ENCODE assay signal across 35 mouse cellular contexts in the genomic region with DNA sequence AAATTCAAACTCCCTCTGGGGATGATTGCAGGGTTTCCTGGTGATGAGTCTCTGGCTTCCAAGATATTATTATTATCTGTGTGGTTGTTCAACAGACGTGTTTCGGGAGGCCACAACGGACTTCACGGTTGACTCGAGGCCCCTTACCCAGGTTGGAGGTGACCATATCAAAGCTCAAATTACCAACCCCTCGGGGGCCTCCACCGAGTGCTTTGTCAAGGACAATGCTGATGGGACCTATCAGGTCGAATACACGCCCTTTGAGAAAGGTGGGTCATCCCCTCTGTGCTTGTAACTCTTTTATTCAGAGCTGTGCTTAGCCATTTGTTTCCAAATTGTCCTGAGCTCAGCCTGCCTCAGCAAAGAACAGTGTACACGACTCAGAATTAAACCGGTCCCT. TPM values are rescaled to one million over a fixed set of nuclear protein-coding genes. Genes with fewer than 3 reads are reported as not detected.
DNase-seq lines count a peak whose midpoint lies in the region; ATAC-seq and TF ChIP-seq lines count a peak whose summit lies in the region.
"Had no signal": no experiment of that assay in that cellular context is flagged by ENCODE, and none has a peak within 500 bp of the region (broad histone marks: within the 10 kb centered on the region; RNA-seq: fewer than 3 reads in every experiment).

No protein-coding gene starts in this region.

- WGBS in embryonic facial prominence, embryonic 15.5 days = 79% methylated on average over 11 of the region's 11 CpGs
- WGBS in embryonic facial prominence, embryonic 10.5 days = 87% methylated on average over 11 of the region's 11 CpGs
- 45% methylated on average over 11 of the region's 11 CpGs for WGBS in liver, embryonic 12.5 days (ENCODE audit: insufficient replicate concordance)
- 43% methylated on average over 11 of the region's 11 CpGs for WGBS in liver, embryonic 13.5 days (ENCODE audit: insufficient replicate concordance)

- in situ Hi-C loops in ES-E14 (cut with MboI; ENCODE audit: low sequenced_read_pairs in 2 of 2, unreplicated experiment in 2 of 2) = no loop called here

- no peak for ATAC-seq in embryonic facial prominence, embryonic 15.5 days (ENCODE audit: insufficient number of reproducible peaks, low FRiP score, low TSS enrichment, low read depth)
- ATAC-seq in liver, embryonic 12.5 days = peak; percentile 27; the same call in 1 of the 2 replicates
- ATAC-seq in liver, embryonic 13.5 days (ENCODE audit: low read depth) = no peak
- ATAC-seq: forebrain, embryonic 14.5 days; forebrain, postnatal 0 days; hindbrain, embryonic 16.5 days; intestine, embryonic 15.5 days; Patski had no signal

- H3K27ac ChIP-seq in embryonic facial prominence, embryonic 15.5 days (replicated peaks) = 0 out of 2 replicates have a peak overlapping the region, but pooled peaks have one; percentile 31
- no peak overlapping the region for H3K27ac ChIP-seq in embryonic facial prominence, embryonic 10.5 days (replicated peaks)
- no peak overlapping the region for H3K27ac ChIP-seq in liver, embryonic 12.5 days
- no peak overlapping the region for H3K27ac ChIP-seq in ES-E14 (ENCODE audit: insufficient read depth, low read depth, low read length, poor library complexity, severe bottlenecking)
- no peak overlapping the region for H3K27ac ChIP-seq in liver, embryonic 13.5 days
- H3K27ac ChIP-seq: gastrocnemius, adult 2 months; heart, embryonic 15.5 days; hindbrain, embryonic 10.5 days; hindbrain, embryonic 13.5 days; intestine, embryonic 15.5 days had no signal

- no peaks in the 10 kb centered on the region for H3K27me3 ChIP-seq in embryonic facial prominence, embryonic 15.5 days
- H3K27me3 ChIP-seq in embryonic facial prominence, embryonic 10.5 days (replicated peaks; ENCODE audit: low read depth, poor library complexity, severe bottlenecking) = no peaks in the 10 kb centered on the region
- H3K27me3 ChIP-seq in liver, embryonic 12.5 days (replicated peaks) = no peaks in the 10 kb centered on the region
- no peaks in the 10 kb centered on the region for H3K27me3 ChIP-seq in liver, embryonic 13.5 days
- H3K27me3 ChIP-seq: heart, embryonic 12.5 days; heart, embryonic 15.5 days; hindbrain, embryonic 13.5 days; intestine, embryonic 15.5 days; Patski had no signal

- DNase-seq in embryonic facial prominence, embryonic 10.5 days (ENCODE audit: low spot score) = no peak
- DNase-seq in liver (no peak), ES-E14 (ENCODE audit: low read depth, low spot score) (peak; percentile 34)
- peak; percentile 16 for DNase-seq in liver, embryonic 13.5 days
- DNase-seq in gastrocnemius, postnatal 25 days = no peak
- DNase-seq in adrenal gland, adult 2 months = no peak
- DNase-seq: adrenal gland, adult 8-10 months; adrenal gland, postnatal 25 days; cerebellum, adult 11-12 months; cerebellum, adult 8-10 months; cerebellum, postnatal 10 days; cerebellum, postnatal 36 days; embryo, embryonic 11 days; forebrain, postnatal 0 days; gastrocnemius, adult 2 months; gastrocnemius, postnatal 36 days; heart, postnatal 10 days; heart, postnatal 36 days had no signal

- 0 out of 2 replicates have a peak, but pooled peaks cover 8% of the 10 kb centered on the region for H3K4me1 ChIP-seq in embryonic facial prominence, embryonic 15.5 days
- H3K4me1 ChIP-seq in embryonic facial prominence, embryonic 10.5 days = 0 out of 2 replicates have a peak, but pooled peaks cover 2% of the 10 kb centered on the region
- H3K4me1 ChIP-seq in liver, embryonic 12.5 days = no peaks in the 10 kb centered on the region; the same call in 1 of the 2 replicates
- H3K4me1 ChIP-seq in ES-E14 (ENCODE audit: control insufficient read depth in 2 of 2, insufficient read depth in 2 of 2, low read length in 2 of 2, poor library complexity in 1 of 2) = peaks cover 0 to 2% of the 10 kb centered on the region in 2 experiments; a peak in 1 of 4 replicates
- H3K4me1 ChIP-seq in liver, embryonic 13.5 days (replicated peaks) = no peaks in the 10 kb centered on the region
- H3K4me1 ChIP-seq: heart, embryonic 15.5 days; hindbrain, embryonic 10.5 days; intestine, embryonic 15.5 days had no signal

- H3K4me2 ChIP-seq in embryonic facial prominence, embryonic 15.5 days (replicated peaks) = no peak overlapping the region
- H3K4me2 ChIP-seq in liver, embryonic 12.5 days = no peak overlapping the region
- H3K4me2 ChIP-seq in liver, embryonic 13.5 days = no peak overlapping the region
- H3K4me2 ChIP-seq: heart, embryonic 12.5 days; heart, embryonic 15.5 days; hindbrain, embryonic 13.5 days; intestine, embryonic 15.5 days had no signal

- no peaks in the 10 kb centered on the region for H3K9me3 ChIP-seq in embryonic facial prominence, embryonic 15.5 days (replicated peaks)
- no peaks in the 10 kb centered on the region for H3K9me3 ChIP-seq in embryonic facial prominence, embryonic 10.5 days
- no peaks in the 10 kb centered on the region for H3K9me3 ChIP-seq in liver, embryonic 12.5 days (replicated peaks)
- no peaks in the 10 kb centered on the region for H3K9me3 ChIP-seq in ES-E14 (ENCODE audit: control insufficient read depth, insufficient read depth, low read depth, low read length)
- H3K9me3 ChIP-seq in liver, embryonic 13.5 days (replicated peaks) = no peaks in the 10 kb centered on the region
- H3K9me3 ChIP-seq: heart, embryonic 12.5 days; heart, embryonic 15.5 days; hindbrain, embryonic 10.5 days; hindbrain, embryonic 13.5 days; intestine, embryonic 15.5 days had no signal

- peaks cover 61% of the 10 kb centered on the region for H3K36me3 ChIP-seq in embryonic facial prominence, embryonic 15.5 days
- peaks cover 82% of the 10 kb centered on the region for H3K36me3 ChIP-seq in embryonic facial prominence, embryonic 10.5 days (replicated peaks)
- peaks cover 45% of the 10 kb centered on the region for H3K36me3 ChIP-seq in liver, embryonic 12.5 days
- H3K36me3 ChIP-seq in ES-E14 (ENCODE audit: control insufficient read depth, insufficient read depth, low read length, poor library complexity, severe bottlenecking) = peaks cover 24% of the 10 kb centered on the region; the same call in 1 of the 2 replicates
- H3K36me3 ChIP-seq in liver, embryonic 13.5 days = peaks cover 17% of the 10 kb centered on the region

- no peak overlapping the region for H3K4me3 ChIP-seq in embryonic facial prominence, embryonic 15.5 days (replicated peaks)
- no peak overlapping the region for H3K4me3 ChIP-seq in embryonic facial prominence, embryonic 10.5 days
- H3K4me3 ChIP-seq in liver, embryonic 12.5 days = no peak overlapping the region
- H3K4me3 ChIP-seq in ES-E14 (ENCODE audit: insufficient read depth in 1 of 2, low read depth in 1 of 2, low read length in 2 of 2, poor library complexity in 1 of 2, severe bottlenecking in 1 of 2) = no peak overlapping the region
- H3K4me3 ChIP-seq in liver, embryonic 13.5 days (replicated peaks) = no peak overlapping the region
- H3K4me3 ChIP-seq: gastrocnemius, adult 2 months; heart, embryonic 12.5 days; heart, embryonic 15.5 days; hindbrain, embryonic 10.5 days; hindbrain, embryonic 13.5 days; intestine, embryonic 15.5 days had no signal

- no peak overlapping the region for H3K9ac ChIP-seq in embryonic facial prominence, embryonic 15.5 days
- no peak overlapping the region for H3K9ac ChIP-seq in liver, embryonic 12.5 days
- no peak overlapping the region for H3K9ac ChIP-seq in ES-E14 (ENCODE audit: insufficient read depth, low read depth, low read length, poor library complexity, severe bottlenecking)
- H3K9ac ChIP-seq in liver, embryonic 13.5 days = no peak overlapping the region
- H3K9ac ChIP-seq: forebrain, postnatal 0 days; heart, embryonic 12.5 days; heart, embryonic 15.5 days; hindbrain, embryonic 13.5 days; intestine, embryonic 15.5 days had no signal

TF ChIP-seq in ES-E14, 5 proteins besides CTCF, POLR2A, EP300 and RAD21:
- TF ChIP-seq ZC3H11A (IDR thresholded peaks at IDR 0.05; ENCODE audit: borderline replicate concordance, low read depth, low read length) (no peak), MAFK (IDR thresholded peaks at IDR 0.05; ENCODE audit: insufficient read depth, low read depth, low read length) (no peak), CHD2 (IDR thresholded peaks at IDR 0.05; ENCODE audit: low read depth, low read length) (no peak), HCFC1 (IDR thresholded peaks at IDR 0.05; ENCODE audit: borderline replicate concordance, insufficient read depth, low read length) (no peak), ZNF384 (IDR thresholded peaks at IDR 0.05; ENCODE audit: low read depth, low read length) (no peak)

RNA-seq across cellular contexts. Expression of gene Gm45521, which starts 50.0 kb away (rescaled TPM):
- not detected in 2 replicates for polyA plus RNA-seq in embryonic facial prominence, embryonic 15.5 days (2015; fragmentation: Nextera tagmentation; extraction: Ambion mirVana)
- 0.48 TPM in 1 of 2 replicates, not detected in the other for polyA plus RNA-seq in embryonic facial prominence, embryonic 10.5 days (2016; fragmentation: Nextera tagmentation; extraction: Ambion mirVana)
- not detected in 2 replicates for polyA plus RNA-seq in liver, embryonic 12.5 days (2016; fragmentation: Nextera tagmentation; extraction: Ambion mirVana)
- 1.0 and 4.0 TPM in 2 replicates for total RNA-seq in ES-E14 (2012; rRNA removed)
- not detected in 2 replicates for polyA plus RNA-seq in liver, embryonic 13.5 days (2015; fragmentation: Nextera tagmentation; extraction: Ambion mirVana)
- not detected for total RNA-seq in gastrocnemius, postnatal 25 days (2021)
- total RNA-seq in adrenal gland, adult 2 months (2021) = not detected
- polyA plus RNA-seq in adrenal gland, adult 2 months (2012; rRNA removed) = not detected in 2 replicates
- total RNA-seq: adrenal gland, adult 8-10 months; adrenal gland, postnatal 25 days; forebrain, postnatal 0 days; gastrocnemius, adult 2 months; gastrocnemius, postnatal 36 days; granulocyte monocyte progenitor cell, adult 5-6 weeks; heart, adult 8-10 months; heart, postnatal 10 days; heart, postnatal 36 days had no signal
- polyA plus RNA-seq: cortical plate, adult 2 months; embryonic facial prominence, embryonic 11.5 days; embryonic facial prominence, embryonic 14.5 days; forebrain, embryonic 11.5 days; forebrain, postnatal 0 days; frontal cortex, adult 2 months; heart, embryonic 12.5 days; heart, embryonic 15.5 days; intestine, embryonic 15.5 days; Patski had no signal

Comparison
In these comparisons a context has a peak if more than half of its experiments do, and no peak if none do; other contexts are left out.
1. DNase-seq: peak in ES-E14 (single experiment) and liver, embryonic 13.5 days (single experiment); none in embryonic facial prominence, embryonic 10.5 days (single experiment), liver (single experiment), gastrocnemius, postnatal 25 days (single experiment) and adrenal gland, adult 2 months (single experiment).